Mouse (Mus musculus) sigmoid colon, adult 10 weeks (tissue): Measurements from ENCODE around the gene Jazf1. TPM values are rescaled to one million over a fixed set of nuclear protein-coding genes. Genes with fewer than 3 reads are reported as not detected.

Experiments used
- polyA plus RNA-seq: library from polyadenylated mRNA; stranded (reverse); fragments of 350-450 nt; fragmentation: Illumina TruSeq; extraction: RNeasy Lipid Tissue Mini Kit (QIAGEN cat#74804); gene quantifications from one replicate; pipeline ENCODE4 v1.2.3, GENCODE M21; 2014; ENCODE audit warnings: low read depth, low replicate concordance

Jazf1 gene
- 6.4 TPM for polyA plus RNA-seq

GRCm38 (mm10) chr6:53067989-53068874 lies at the start of gene Jazf1:
Jazf1 (minus strand) TSS chr6:53068631.

Other genes starting within 250 kb of the Jazf1 start
- 4.4 TPM for gene Creb5, start 218.6 kb upstream of the Jazf1 start, polyA plus RNA-seq